Mouse (Mus musculus): ENCODE results near the gene Ggta1.

DNA sequence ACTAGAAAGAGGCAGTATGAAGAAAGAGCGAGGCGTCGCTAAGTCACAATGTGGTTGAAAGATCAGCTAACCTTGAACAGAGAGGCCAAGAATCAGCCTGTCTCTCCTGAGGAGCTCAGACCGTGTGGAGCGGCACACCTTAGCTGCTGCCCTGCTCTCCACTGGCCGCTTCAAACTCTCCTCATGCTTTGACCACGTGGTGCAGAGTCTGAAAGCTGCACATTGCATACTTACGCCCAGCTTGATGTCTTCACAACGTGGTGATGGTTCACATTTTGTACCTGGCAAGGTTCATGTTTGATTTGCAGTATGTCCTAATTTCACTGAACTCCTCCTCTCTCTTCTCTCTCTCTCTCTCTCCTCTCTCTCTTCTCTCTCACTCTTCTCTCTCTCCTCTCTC, 83.7 kb downstream of the Ggta1 start:
- TF ChIP-seq CTCF (IDR thresholded peaks at IDR 0.05; ENCODE audit: control insufficient read depth, insufficient read depth, insufficient replicate concordance, low read depth, low read length) (no peak), POLR2A (IDR thresholded peaks at IDR 0.05; ENCODE audit: control insufficient read depth, low read depth, low read length) (no peak)
